Mouse (Mus musculus) heart, adult 2 months (tissue): ENCODE data around the gene Scamp4.

Source experiments
- CTCF ChIP-seq: fragments of 200-600 bp; IDR thresholded peaks from 2 replicates; pipeline ENCODE4 v1.8.1; 2022; ENCODE audit warnings: antibody characterized with exemption, mild to moderate bottlenecking, moderate library complexity
- POLR2A ChIP-seq: fragments of 200-500 bp; IDR thresholded peaks from 2 replicates; pipeline ENCODE4 v1.6.1; 2011; ENCODE audit warnings: mild to moderate bottlenecking, low read depth, low read length, control low read depth; ENCODE audit not compliant: insufficient read depth

DNA sequence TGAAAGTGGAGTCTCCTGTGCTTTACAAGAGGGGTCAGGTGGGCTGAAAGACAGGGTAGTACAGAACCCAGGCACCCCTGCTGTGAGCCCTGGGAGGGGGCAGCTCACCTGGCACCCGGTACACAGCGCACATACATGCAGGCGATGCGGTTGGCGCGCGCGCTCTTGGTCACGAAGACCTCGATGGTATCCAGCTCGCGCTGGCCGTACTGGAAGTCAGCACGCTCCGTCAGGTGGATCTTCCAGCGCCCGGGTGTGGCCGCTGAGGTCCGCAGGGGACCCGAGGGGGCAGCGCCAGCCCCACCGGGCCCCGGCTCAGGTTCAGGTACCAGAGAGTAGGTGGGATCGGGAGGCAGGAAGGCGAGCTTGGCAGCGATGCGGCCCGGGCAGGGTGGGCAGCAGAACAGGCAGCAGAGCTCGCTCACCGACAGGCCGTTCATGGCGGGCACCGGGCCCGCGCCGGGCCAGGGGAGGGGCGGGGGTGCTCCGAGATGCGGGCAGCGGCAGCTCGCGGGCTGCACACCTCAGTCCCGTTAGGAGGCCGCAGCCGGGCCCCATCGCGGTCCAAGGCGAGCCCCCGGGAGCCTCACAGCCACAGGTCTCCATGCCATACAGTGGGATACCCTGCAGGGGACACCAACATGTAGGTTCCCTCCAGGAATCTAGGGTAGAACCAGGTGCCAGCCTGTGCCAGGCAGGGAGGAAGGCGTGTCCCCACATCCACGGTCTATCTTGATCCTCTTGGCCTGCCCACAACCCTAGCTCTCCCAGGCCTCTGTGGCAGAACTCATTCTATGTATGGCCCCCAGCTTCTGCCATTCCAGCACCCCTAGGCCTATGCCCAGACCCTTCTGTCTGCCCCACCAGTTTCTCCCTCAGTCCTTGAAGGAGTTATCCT lies 16.0 kb upstream of the Scamp4 start:
- no peak for TF ChIP-seq POLR2A
- TF ChIP-seq CTCF = no peak
